Mouse (Mus musculus) lung, adult 2 months (tissue): ENCODE data around the gene Tmem234.

ENCODE experiments used
- CTCF ChIP-seq: fragments of 200-500 bp; IDR thresholded peaks from 2 replicates; pipeline ENCODE4 v1.5.1; 2011; ENCODE audit warnings: mild to moderate bottlenecking, low read length, control low read depth; ENCODE audit not compliant: insufficient read depth
- POLR2A ChIP-seq: fragments of 200-500 bp; IDR thresholded peaks from 2 replicates; pipeline ENCODE4 v1.6.1; 2011; ENCODE audit warnings: low read depth, mild to moderate bottlenecking, control low read depth, low read length, borderline replicate concordance; ENCODE audit errors: extremely low read depth

GRCm38 (mm10) chr4:129584370-129584769 is 16.1 kb upstream of the Tmem234 start:
- no peak for TF ChIP-seq CTCF
- TF ChIP-seq POLR2A: no peak
